Mouse (Mus musculus) liver, embryonic 14.5 days (tissue): Measurements from ENCODE around the gene Gm10762.

ENCODE experiments used
- CTCF ChIP-seq: IDR thresholded peaks from 2 replicates; pipeline ENCODE4 v1.5.1; 2016; ENCODE audit warnings: antibody characterized with exemption, low read depth, control low read depth
- EP300 ChIP-seq: IDR thresholded peaks from 2 replicates; pipeline ENCODE4 v1.6.1; 2016; ENCODE audit warnings: antibody characterized with exemption, low read depth

DNA sequence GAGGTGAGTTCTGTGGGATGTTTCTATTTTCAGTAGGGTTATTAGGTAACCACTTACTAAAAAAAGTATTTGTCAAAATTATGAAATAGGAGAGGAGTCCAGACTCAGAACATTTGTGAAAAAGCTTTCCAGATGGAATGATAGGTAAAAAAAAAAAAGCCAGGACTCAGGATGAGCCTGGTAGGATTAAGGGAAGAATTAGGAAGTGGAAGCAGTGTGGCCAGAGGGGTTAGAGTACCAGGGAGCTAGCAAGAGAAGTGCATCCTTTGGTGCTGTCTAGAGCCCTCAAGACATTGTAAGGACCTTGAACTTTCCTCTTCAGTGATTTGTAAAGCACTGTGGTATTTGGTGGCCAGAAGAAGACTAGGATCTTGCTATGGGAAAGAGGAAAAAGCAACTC is 4.8 kb upstream of the Gm10762 start:
- no peak for TF ChIP-seq CTCF
- TF ChIP-seq EP300, result no peak
